Mouse (Mus musculus) Patski (cell line): ENCODE results near the gene Apmap. TPM values are rescaled to one million over a fixed set of nuclear protein-coding genes. Genes with fewer than 3 reads are reported as not detected.
"Not testable (repeated sequence)": the region's sequence is repeated elsewhere in the genome, so short reads cannot be mapped to it uniquely, and the experiment has no call there.

Source experiments
- ATAC-seq: fragments of 100-300 bp; one replicate; pipeline ENCODE4 v1.8.0; 2021
- CTCF ChIA-PET: fragments of 350-600 bp; sonication (Branson Sonifier 250); formaldehyde crosslinking; loops from one replicate; lab custom pipeline; 2022; ENCODE audit warnings: inconsistent platforms; lab: Charles Lee
- POLR2A ChIA-PET: fragments of 350-600 bp; sonication (Branson Sonifier 250); formaldehyde crosslinking; loops from one replicate; lab custom pipeline; 2022; ENCODE audit warnings: antibody characterized with exemption, inconsistent platforms; lab: Charles Lee
- DNase-seq: peaks from one replicate; pipeline ENCODE4 v3.0.0-alpha.2; 2011; ENCODE audit warnings: low read depth, low spot score
- H3K27me3 ChIP-seq: fragments of 371-371 bp; one replicate; pipeline ENCODE4 v1.5.1; 2021
- CTCF ChIP-seq: fragments of 100-300 bp; IDR thresholded peaks from one replicate; pipeline ENCODE4 v1.5.1; 2021
- in situ Hi-C: fragments of 300-500 bp; cut with MboI; formaldehyde crosslinking; loops from 3 replicates; pipeline ENCODE4 v1.11.1; 2018; ENCODE audit warnings: low pct_unique_long_range_greater_than_20kb, mixed read lengths
- polyA plus RNA-seq: library from polyadenylated mRNA; unstranded; gene quantifications from one replicate; pipeline ENCODE4 v1.2.3, GENCODE M21; 2021

Apmap gene
- polyA plus RNA-seq, 1 experiment from 2014 or later: 68.9 TPM

DNA sequence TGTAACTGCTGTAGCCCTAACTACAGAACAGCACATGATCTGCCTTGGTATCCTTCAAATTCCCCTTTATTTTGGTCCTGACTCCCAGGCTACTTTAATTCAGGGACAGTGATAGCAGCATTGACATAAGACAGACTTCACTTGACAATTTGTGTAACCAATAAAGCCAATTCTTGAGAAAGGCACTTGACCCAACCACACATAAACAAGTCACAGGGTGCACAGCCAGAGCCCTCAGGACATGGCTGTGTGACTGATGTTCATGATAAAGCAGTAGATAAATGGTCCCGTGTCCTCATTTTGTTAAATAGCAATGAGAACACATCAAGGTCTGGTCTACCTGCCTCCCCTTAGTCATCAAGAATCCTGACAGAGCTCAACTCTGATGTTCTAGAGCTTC, 28.7 kb downstream of the Apmap start:
- DNase-seq (no peak), ATAC-seq (no peak)
- TF ChIP-seq CTCF: no peak
- no peaks in the 10 kb centered on the region for H3K27me3 ChIP-seq
- ChIA-PET CTCF (interaction anchor here (1.2 to 1.5 kb wide), 2 partner anchors 15 to 82 kb away, joined by 3 to 5 read pairs; no protein-coding TSS in a partner anchor), POLR2A (no interaction called here)
- in situ Hi-C loops: no loop called here

DNA sequence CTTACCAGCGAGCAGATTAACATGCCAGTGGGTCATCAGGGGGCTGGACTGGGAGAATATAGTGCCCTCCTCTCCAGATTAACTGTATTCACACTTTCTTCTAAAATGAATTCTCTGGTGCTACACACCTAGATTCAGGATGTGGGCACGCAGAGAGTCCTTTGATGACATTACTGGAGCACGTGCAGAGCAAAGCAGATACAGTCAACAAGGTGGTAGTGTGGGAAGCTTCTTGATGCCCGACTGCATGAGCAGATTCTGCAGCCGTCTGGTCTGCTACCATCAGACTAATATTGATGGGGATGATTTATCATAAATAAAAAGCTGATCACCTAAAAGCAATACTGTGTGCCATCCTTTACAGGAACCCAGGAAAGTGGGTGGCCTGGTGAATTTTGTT, 29.8 kb downstream of the Apmap start:
- no peak for ATAC-seq
- TF ChIP-seq CTCF: no peak
- no peaks in the 10 kb centered on the region for H3K27me3 ChIP-seq
- ChIA-PET CTCF (interaction anchor here (0.8 to 1.2 kb wide), 3 partner anchors 19 to 83 kb away, joined by 3 read pairs; no protein-coding TSS in a partner anchor), POLR2A (no interaction called here)
- DNase-seq: no peak
- in situ Hi-C loops: no loop called here

DNA sequence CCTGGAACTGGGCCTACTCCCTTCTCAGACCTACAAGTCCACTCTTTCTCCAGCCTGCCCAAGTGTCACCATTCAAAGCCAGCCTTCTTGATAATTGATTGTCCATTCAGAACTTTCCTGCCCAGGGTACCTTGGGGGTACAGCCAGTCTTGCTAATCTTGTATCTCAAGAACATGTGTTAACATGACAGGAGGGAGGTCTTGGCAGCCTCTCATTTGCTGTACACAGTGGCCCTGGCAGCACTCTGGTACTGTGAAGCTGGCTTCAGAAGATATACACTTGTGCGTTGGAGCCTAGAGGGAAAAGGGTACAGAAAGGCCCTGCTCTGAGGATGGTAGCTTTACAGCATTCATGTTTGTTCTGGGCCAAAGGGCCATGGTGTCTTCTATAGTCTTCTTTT, 32.1 kb downstream of the Apmap start:
- in situ Hi-C loops: no loop called here
- ChIA-PET CTCF (no interaction called here), POLR2A (no interaction called here)
- TF ChIP-seq CTCF: no peak
- no peak for DNase-seq
- no peak for ATAC-seq
- no peaks in the 10 kb centered on the region for H3K27me3 ChIP-seq

DNA sequence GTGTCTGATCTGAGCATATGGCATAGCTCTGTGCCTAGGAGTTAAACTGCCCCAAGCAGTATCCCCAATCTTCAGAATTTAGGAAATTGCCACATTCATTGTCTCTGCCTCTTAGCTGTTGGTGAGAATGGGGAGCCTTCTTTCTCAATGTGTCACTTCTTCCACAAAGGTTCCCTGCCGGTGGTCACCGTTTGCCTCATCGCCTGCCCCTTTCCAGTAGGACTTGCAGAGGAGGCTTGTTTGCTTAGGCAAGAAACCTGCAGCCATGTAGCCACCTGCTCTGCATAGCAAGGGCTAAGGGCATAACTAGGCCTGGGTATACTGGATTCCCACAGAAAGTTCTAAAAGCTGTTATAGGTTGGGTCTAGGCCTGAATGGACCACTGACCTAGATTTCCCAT, 35.9 kb downstream of the Apmap start:
- in situ Hi-C loops: no loop called here
- ChIA-PET CTCF (interaction anchor here (1.5 kb wide), 1 partner anchor 10 kb away, joined by 4 read pairs; no protein-coding TSS in a partner anchor), POLR2A (no interaction called here)
- ATAC-seq (no peak), DNase-seq (no peak)
- no peak for TF ChIP-seq CTCF
- no peaks in the 10 kb centered on the region for H3K27me3 ChIP-seq

DNA sequence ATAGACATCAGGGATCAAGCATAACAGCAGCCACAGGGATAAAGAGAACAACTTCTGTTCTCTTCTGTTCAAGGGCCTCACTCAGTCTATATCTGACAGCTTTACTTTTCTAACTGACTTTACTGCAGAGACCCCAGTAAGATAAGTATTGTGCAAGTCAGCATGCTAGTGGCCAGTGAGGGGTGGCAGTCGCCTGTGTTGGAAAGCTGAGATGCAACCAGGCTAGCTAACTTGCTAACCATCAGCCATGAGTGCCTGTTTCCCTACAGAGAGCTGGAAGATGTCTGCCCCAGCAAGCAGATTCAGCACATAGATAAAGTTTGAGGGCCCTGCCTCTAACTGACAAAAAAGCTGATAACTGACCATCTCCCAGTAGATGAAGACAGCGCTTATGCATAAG, 37.6 kb downstream of the Apmap start:
- H3K27me3 ChIP-seq: no peaks in the 10 kb centered on the region
- no peak for TF ChIP-seq CTCF
- in situ Hi-C loops: no loop called here
- DNase-seq (no peak), ATAC-seq (no peak)
- ChIA-PET CTCF (interaction anchor here (1.0 kb wide), 1 partner anchor 190 kb away, joined by 3 read pairs; no protein-coding TSS in a partner anchor), POLR2A (no interaction called here)

DNA sequence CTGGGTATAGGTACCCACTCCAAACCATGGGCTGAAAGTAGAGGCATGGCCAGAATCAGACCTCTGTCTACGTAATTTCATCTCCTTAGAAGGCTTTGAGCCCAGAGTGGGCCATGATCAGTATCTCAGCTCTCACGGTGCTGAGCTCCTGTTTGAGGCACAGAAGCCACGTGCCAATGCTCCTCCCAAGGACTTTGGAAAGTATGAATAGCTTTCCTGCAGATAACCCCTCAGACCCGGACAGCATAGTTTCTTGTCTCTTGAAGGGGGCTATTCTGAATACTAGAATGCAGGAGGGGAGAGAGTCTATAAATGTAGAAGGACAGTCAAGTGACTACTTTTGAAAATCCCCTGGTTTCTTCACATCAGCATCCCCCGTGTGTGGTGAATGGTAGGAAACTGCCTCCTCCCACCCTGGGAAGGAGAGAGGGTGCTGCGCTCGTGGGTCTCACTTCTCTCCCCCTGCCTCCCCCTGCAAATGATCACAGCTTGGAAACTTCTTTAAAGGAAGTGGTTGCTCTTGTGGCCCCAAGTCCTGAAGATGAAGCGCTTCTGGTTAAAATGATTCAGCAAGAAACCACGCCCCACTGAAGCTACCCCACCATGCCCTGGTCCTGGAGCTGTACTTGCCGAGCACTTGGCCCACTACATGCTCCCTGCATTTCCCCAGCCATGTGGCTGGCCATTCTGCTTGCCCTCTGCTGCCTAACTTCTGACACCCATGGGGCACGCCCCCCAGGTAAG, 38.3 kb downstream of the Apmap start, which contains the start of gene Cst7:
TSS of gene Cst7 (plus strand) at position 569 of the 744 bp plus-strand sequence.
- ATAC-seq: no peak
- ChIA-PET CTCF (interaction anchor here (1.0 kb wide), 1 partner anchor 191 kb away, joined by 3 read pairs; no protein-coding TSS in a partner anchor), POLR2A (no interaction called here)
- no peaks in the 10 kb centered on the region for H3K27me3 ChIP-seq
- no peak for DNase-seq
- in situ Hi-C loops: no loop called here
- TF ChIP-seq CTCF: no peak

DNA sequence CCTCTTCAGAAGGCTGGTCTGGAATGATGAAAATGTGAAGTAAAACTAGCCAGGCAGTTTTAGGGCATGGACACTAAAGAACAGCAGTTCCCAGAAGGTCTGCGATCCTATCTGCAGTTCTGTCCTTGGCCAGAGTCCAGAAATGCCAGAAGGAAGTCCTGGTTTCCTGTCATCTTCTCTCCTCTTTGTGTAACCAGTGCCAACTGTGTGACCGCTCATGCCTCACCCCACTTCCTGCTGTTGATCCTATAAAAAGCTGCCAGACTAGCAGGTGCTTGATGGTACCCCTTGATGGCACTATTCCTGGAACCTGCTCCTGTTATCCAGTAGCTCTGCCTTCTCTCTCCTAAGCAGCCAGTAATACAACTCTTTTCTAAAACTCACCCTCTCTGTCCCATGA, 41.3 kb downstream of the Apmap start:
- no peaks in the 10 kb centered on the region for H3K27me3 ChIP-seq
- ChIA-PET POLR2A (no interaction called here), CTCF (interaction anchor here (0.8 kb wide), 1 partner anchor 8 kb away, joined by 3 read pairs; no protein-coding TSS in a partner anchor)
- in situ Hi-C loops: no loop called here
- TF ChIP-seq CTCF: peak; percentile 15
- DNase-seq (no peak), ATAC-seq (peak; percentile 42)

DNA sequence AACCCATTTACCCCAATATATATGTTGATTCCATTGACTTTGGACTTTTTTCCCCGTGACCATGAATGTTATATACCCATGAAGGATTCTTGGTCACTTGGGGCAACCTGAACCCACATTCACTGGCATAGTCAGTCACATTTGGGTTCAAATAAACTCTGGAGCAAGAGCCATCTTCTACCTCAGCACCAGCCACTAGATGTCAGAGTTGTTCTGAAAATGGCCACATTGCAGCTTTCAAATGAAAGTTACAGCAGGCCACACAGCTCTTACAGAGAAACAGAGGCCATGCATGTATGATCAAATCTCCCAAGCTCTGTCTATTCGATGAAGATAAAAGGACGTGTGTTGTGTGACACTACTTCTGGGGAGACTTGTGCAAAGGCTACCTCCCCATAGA, 49.8 kb downstream of the Apmap start:
- ATAC-seq (peak; percentile 90), DNase-seq (no peak)
- ChIA-PET POLR2A (no interaction called here), CTCF (interaction anchor here (0.6 to 2.4 kb wide), 8 partner anchors 8 to 120 kb away, joined by 3 to 13 read pairs (median 3); no protein-coding TSS in a partner anchor)
- H3K27me3 ChIP-seq: no peaks in the 10 kb centered on the region
- in situ Hi-C loops: loop anchor here (5.0 kb wide), 1 partner anchor 119 kb away; no protein-coding TSS in a partner anchor
- peak; percentile 79 for TF ChIP-seq CTCF

DNA sequence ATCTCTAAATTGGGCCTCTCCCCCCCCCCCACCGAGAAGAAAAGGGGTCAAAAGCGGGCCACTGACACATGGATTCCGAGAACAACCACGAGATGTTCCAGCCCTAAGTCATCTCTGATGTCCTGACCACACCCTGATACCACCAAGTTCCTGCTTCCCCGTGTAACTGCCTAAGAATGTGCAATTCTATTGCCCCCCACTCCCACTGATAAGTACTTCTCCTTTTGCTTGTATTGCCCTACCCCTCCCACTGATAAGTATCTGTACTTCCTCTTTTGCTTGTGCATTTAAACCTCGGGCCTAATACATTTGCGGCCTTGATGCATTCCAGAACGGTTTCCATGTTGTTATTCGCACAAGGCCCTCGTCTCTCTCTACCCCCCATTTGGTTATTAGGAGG, 58.8 kb downstream of the Apmap start:
- DNase-seq, POLR2A ChIA-PET, in situ Hi-C loops, CTCF ChIA-PET, ATAC-seq, H3K27me3 ChIP-seq: not testable (repeated sequence)

Other genes with a start within 250 kb of the Apmap start
- 3.8 TPM for gene 3300002I08Rik, start 245.8 kb downstream of the Apmap start, polyA plus RNA-seq
- gene Zfp442, start 157.1 kb downstream of the Apmap start, polyA plus RNA-seq: 2.1 TPM
- 0.06 TPM for gene Zfp345, start 123.5 kb downstream of the Apmap start, polyA plus RNA-seq
- gene Cst7, start 38.2 kb downstream of the Apmap start, polyA plus RNA-seq: not detected
- gene Acss1, start 59.9 kb upstream of the Apmap start, polyA plus RNA-seq: 0.77 TPM
- not detected for gene Vsx1, start 80.8 kb upstream of the Apmap start, polyA plus RNA-seq
- gene Entpd6, start 140.5 kb upstream of the Apmap start, polyA plus RNA-seq: 8.9 TPM
- 66.6 TPM for gene Pygb, start 178.2 kb upstream of the Apmap start, polyA plus RNA-seq